Mouse (Mus musculus): ENCODE measurements around the gene Gm45213. TPM values are rescaled to one million over a fixed set of nuclear protein-coding genes. Genes with fewer than 3 reads are reported as not detected.

The Gm45213 gene
- not detected in 2 replicates for polyA plus RNA-seq (2012; rRNA removed)

DNA sequence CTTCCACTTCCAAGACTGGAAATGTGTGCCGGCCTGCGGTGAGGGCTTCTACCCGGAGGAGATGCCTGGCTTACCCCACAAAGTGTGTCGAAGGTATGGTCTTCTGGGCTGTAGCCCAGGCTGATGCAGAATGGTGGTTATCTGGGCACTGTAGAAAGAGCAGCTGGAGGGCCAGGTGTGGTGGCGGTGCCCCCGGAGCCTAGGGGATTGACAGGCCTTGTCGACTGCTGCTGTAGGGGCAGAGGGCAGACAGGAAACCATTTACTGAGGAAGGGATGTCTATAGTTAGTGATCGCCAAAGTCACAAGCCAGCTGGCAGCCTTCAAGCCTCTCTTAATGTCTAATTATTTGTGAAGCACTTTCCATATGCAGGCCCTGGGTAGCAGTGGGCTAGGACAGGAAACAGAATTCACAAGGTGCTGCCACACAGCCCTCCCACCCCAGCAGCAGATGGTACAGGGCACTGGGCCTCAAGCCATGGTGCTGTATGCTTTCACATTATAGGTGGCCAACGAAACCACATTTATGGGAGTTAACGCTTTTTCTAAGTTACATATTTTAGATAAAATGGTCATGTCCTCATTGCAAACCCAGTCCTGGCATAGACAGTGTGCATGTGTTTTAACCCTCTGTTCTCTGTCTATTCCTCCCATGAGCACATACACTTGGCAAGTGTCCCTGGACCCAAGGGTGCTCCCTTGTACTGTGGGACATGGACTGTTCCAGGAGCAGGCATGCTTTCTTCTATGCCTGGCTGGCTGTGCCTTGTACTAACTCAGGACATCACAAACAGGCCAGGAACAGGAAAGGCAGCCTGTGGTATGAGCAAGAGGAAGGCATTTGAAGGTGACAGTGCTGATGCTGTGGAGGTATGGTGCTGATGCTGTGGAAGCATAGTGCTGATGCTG is at the start of gene Gm45213:
TSS of gene Gm45213 (plus strand) at position 51 of the 908 bp plus-strand sequence.
- no peaks in the 10 kb centered on the region for H3K36me3 ChIP-seq (ENCODE audit: control insufficient read depth, insufficient read depth, low read length)
- TF ChIP-seq CTCF (conservative IDR thresholded peaks at IDR 0.05; ENCODE audit: insufficient read depth, insufficient read length, low read depth, low read length) (no peak), POLR2A (IDR thresholded peaks at IDR 0.05; ENCODE audit: low read depth, low read length) (no peak)
- no peak for DNase-seq
- H3K4me3 ChIP-seq (ENCODE audit: insufficient read depth, low read depth, low read length): no peak within 1 kb of the TSS
- no peaks in the 10 kb centered on the region for H3K4me1 ChIP-seq (ENCODE audit: control insufficient read depth, insufficient read depth, low read length)
- H3K27me3 ChIP-seq (replicated peaks; ENCODE audit: control insufficient read depth, insufficient read depth, low read length): no peaks in the 10 kb centered on the region
- WGBS: 73% methylated on average over 10 of the region's 10 CpGs
- no peak within 1 kb of the TSS for H3K27ac ChIP-seq (ENCODE audit: insufficient read depth, low read depth, low read length)

DNA sequence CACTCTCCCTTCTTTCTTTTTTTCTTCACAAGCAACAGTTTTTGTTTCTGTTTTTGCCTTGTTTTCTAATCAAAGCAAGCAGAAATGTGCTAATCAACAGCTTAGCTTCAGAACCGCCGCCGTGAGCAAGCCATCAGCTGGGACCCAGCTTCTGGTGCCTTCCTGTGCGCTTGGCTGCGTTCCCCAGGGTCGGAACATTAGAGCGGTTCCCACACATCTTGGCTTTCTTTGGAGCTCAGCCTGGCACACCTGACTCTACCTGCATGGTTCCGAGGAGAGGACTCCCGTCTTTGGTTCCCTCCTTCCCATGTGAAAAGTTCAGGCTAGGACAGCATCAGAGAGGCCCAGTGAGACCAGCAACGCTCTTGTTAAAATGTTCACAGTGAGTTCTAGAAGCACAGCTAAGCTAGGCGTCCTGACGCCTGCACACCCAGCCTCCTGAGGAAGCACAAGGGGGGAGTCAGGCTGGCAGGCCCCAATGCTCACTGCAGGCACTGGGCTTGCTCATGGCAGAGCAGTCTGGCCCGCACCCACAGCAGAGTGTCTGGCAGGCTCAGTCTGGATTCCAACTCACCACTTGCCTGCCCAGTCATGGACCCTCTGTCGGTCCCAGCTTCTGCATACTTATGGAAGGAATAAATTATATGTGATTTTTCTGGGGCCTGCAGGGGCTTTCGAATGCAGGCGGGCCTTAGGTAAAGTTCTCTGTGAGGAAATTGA is 42.2 kb upstream of the Gm45213 start:
- no peak overlapping the region for H3K4me3 ChIP-seq (ENCODE audit: insufficient read depth, low read depth, low read length)
- DNase-seq: no peak
- no peak overlapping the region for H3K27ac ChIP-seq (ENCODE audit: insufficient read depth, low read depth, low read length)
- H3K27me3 ChIP-seq (replicated peaks; ENCODE audit: control insufficient read depth, insufficient read depth, low read length): no peaks in the 10 kb centered on the region
- no peaks in the 10 kb centered on the region for H3K4me1 ChIP-seq (ENCODE audit: control insufficient read depth, insufficient read depth, low read length)
- no peaks in the 10 kb centered on the region for H3K36me3 ChIP-seq (ENCODE audit: control insufficient read depth, insufficient read depth, low read length)
- TF ChIP-seq POLR2A (IDR thresholded peaks at IDR 0.05; ENCODE audit: low read depth, low read length) (no peak), CTCF (conservative IDR thresholded peaks at IDR 0.05; ENCODE audit: insufficient read depth, insufficient read length, low read depth, low read length) (no peak)
- 88% methylated on average over 16 of the region's 16 CpGs for WGBS

DNA sequence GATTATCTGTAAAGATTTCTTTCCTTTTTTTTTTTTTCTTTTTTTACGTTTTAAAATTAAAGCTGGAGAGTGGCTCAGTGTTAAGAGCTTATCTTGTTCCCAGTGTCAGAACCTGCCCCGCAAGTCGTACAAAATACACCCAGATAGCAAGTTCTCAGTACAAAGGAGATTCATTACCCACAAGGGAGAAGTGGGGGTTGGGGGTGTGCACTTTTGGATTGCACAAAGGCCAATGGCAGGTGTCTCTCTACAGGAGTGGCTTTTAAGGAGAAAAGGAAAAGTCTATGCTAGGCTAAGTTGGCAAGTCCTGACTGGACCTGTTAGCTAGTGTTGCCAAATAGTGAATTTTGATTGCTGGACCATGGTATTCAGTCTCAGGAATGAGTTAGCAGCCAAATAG is 41.6 kb upstream of the Gm45213 start:
- Histone ChIP-seq H3K27me3 (replicated peaks; ENCODE audit: control insufficient read depth, insufficient read depth, low read length) (no peaks in the 10 kb centered on the region), H3K4me1 (ENCODE audit: control insufficient read depth, insufficient read depth, low read length) (no peaks in the 10 kb centered on the region), H3K27ac (ENCODE audit: insufficient read depth, low read depth, low read length) (no peak overlapping the region), H3K4me3 (ENCODE audit: insufficient read depth, low read depth, low read length) (no peak overlapping the region), H3K36me3 (ENCODE audit: control insufficient read depth, insufficient read depth, low read length) (no peaks in the 10 kb centered on the region)
- TF ChIP-seq POLR2A (IDR thresholded peaks at IDR 0.05; ENCODE audit: low read depth, low read length) (no peak), CTCF (conservative IDR thresholded peaks at IDR 0.05; ENCODE audit: insufficient read depth, insufficient read length, low read depth, low read length) (no peak)
- no peak for DNase-seq
- WGBS: 77% methylated on average over 3 of the region's 3 CpGs

DNA sequence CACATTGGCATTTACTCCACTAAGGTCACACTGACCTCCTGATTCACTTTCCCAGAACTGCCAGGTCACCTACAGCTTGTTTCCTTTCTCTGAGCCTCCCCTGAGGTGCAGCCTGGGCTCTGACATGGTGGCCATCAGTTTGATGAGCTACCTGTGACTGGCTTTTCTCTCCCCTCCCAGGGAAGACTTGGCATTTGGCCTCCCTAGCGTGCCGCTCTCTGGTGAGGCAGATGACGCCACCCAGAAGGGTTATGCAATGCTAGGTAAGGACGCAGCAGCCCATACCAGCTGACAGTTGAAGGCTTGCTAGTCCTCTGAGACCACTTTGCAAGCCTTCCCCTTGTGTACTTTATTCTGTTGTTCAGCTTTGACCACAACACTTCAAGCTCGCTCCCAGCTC is 40.0 kb upstream of the Gm45213 start:
- Histone ChIP-seq H3K27me3 (replicated peaks; ENCODE audit: control insufficient read depth, insufficient read depth, low read length) (no peaks in the 10 kb centered on the region), H3K36me3 (ENCODE audit: control insufficient read depth, insufficient read depth, low read length) (no peaks in the 10 kb centered on the region), H3K4me1 (ENCODE audit: control insufficient read depth, insufficient read depth, low read length) (no peaks in the 10 kb centered on the region), H3K27ac (ENCODE audit: insufficient read depth, low read depth, low read length) (no peak overlapping the region), H3K4me3 (ENCODE audit: insufficient read depth, low read depth, low read length) (no peak overlapping the region)
- WGBS: 90% methylated on average over 5 of the region's 5 CpGs
- TF ChIP-seq CTCF (conservative IDR thresholded peaks at IDR 0.05; ENCODE audit: insufficient read depth, insufficient read length, low read depth, low read length) (no peak), POLR2A (IDR thresholded peaks at IDR 0.05; ENCODE audit: low read depth, low read length) (no peak)
- DNase-seq: no peak

DNA sequence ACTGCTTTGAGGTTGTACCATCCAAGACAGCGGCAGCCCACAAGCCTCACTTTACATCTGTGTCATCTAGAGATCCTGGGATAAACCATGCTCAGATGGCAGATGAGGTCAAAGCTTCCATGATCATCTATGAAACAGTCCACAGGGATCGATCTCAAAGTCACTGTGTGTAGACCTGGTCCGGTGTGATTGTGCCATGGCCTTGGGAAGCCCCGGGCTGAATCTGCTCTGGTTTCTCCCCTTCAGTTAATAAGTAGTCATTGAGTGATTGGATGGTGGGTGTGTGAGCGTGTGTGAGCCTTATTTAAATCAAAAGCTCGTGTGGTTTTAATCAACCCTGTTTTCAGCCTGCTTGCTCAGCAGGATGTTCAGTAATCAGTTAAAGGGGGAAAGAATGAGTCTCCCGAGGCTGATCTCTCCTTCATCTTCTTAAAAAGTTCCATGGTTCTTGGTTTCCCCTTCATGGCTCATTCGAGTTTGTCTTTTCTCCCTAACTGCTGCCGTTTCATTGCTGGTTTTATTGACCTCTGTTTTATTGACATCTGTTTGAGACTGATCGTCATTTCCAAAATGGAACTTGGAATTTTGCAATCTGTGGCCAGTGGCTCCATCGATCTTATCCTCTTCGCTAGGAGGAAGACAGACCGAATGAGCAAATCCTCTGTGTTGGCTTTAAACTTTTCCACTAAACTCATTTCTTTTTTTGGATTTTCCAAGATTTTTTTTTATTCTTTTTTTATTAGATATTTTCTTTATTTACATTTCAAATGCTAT is 39.4 kb upstream of the Gm45213 start:
- H3K27me3 ChIP-seq (replicated peaks; ENCODE audit: control insufficient read depth, insufficient read depth, low read length): no peaks in the 10 kb centered on the region
- no peak overlapping the region for H3K27ac ChIP-seq (ENCODE audit: insufficient read depth, low read depth, low read length)
- H3K4me3 ChIP-seq (ENCODE audit: insufficient read depth, low read depth, low read length): no peak overlapping the region
- DNase-seq: no peak
- 54% methylated on average over 13 of the region's 13 CpGs for WGBS
- TF ChIP-seq POLR2A (IDR thresholded peaks at IDR 0.05; ENCODE audit: low read depth, low read length): no peak
- H3K36me3 ChIP-seq (ENCODE audit: control insufficient read depth, insufficient read depth, low read length): no peaks in the 10 kb centered on the region
- H3K4me1 ChIP-seq (ENCODE audit: control insufficient read depth, insufficient read depth, low read length): no peaks in the 10 kb centered on the region

DNA sequence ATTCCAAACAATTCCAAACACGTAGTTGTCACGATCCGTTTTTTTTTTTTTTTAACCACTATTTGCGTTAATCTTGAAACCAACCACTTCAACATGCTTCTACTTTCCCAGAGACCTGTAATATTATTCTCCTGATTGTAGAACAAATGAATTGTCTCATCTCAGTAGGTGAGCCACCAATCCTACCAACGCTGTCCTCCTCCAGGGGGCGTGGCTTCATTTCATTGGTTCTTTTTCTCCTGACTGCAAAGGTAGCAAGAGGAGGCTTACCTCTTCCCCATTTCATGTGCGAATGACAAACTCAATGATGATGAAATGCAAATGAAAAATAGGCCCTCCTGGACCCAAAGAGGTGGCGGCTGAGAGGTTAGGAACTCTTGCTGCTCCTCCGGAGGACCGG is 38.3 kb upstream of the Gm45213 start:
- TF ChIP-seq CTCF (conservative IDR thresholded peaks at IDR 0.05; ENCODE audit: insufficient read depth, insufficient read length, low read depth, low read length) (no peak), POLR2A (IDR thresholded peaks at IDR 0.05; ENCODE audit: low read depth, low read length) (no peak)
- WGBS: 91% methylated on average over 10 of the region's 10 CpGs
- no peaks in the 10 kb centered on the region for H3K36me3 ChIP-seq (ENCODE audit: control insufficient read depth, insufficient read depth, low read length)
- DNase-seq: no peak
- H3K27ac ChIP-seq (ENCODE audit: insufficient read depth, low read depth, low read length): no peak overlapping the region
- no peaks in the 10 kb centered on the region for H3K4me1 ChIP-seq (ENCODE audit: control insufficient read depth, insufficient read depth, low read length)
- no peak overlapping the region for H3K4me3 ChIP-seq (ENCODE audit: insufficient read depth, low read depth, low read length)
- no peaks in the 10 kb centered on the region for H3K27me3 ChIP-seq (replicated peaks; ENCODE audit: control insufficient read depth, insufficient read depth, low read length)

Data from kidney, adult 2 months (tissue).